Mouse (Mus musculus) left cerebral cortex, postnatal 36 days (tissue): ENCODE results near the gene Frat1. TPM values are rescaled to one million over a fixed set of nuclear protein-coding genes. Genes with fewer than 3 reads are reported as not detected.

Experiments
- DNase-seq, 2 experiments: peaks; one replicate each; pipeline ENCODE4 v3.0.0; 2021 to 2022; ENCODE audit warnings: low spot score in 2 of 2, mixed read lengths in 1 of 2
- intact Hi-C: fragments of 180-260 bp; cut with DNase I; formaldehyde crosslinking; loops from one replicate; pipeline ENCODE4 v1.15.1; 2025
- total RNA-seq, 2 experiments: library from RNA; stranded (reverse); gene quantifications; 2 replicates each; pipeline ENCODE4 v1.2.3; 2021

Frat1 gene
- 10 to 100 TPM; 15.5 to 17.6 TPM for total RNA-seq

- intact Hi-C loops: loop anchor here (2.0 kb wide), 1 partner anchor 17 kb away; no protein-coding TSS in a partner anchor
- DNase-seq: peak; percentile 92 to 93
These were observed at the start of gene Frat1 for GRCm38 (mm10) chr19:41829381-41830105. Gene Frat1, plus strand, starts transcription at chr19:41829970.

- intact Hi-C loops: no loop called here
These were observed 42.9 kb upstream of the Frat1 start for GRCm38 (mm10) chr19:41786896-41787295.

DNA sequence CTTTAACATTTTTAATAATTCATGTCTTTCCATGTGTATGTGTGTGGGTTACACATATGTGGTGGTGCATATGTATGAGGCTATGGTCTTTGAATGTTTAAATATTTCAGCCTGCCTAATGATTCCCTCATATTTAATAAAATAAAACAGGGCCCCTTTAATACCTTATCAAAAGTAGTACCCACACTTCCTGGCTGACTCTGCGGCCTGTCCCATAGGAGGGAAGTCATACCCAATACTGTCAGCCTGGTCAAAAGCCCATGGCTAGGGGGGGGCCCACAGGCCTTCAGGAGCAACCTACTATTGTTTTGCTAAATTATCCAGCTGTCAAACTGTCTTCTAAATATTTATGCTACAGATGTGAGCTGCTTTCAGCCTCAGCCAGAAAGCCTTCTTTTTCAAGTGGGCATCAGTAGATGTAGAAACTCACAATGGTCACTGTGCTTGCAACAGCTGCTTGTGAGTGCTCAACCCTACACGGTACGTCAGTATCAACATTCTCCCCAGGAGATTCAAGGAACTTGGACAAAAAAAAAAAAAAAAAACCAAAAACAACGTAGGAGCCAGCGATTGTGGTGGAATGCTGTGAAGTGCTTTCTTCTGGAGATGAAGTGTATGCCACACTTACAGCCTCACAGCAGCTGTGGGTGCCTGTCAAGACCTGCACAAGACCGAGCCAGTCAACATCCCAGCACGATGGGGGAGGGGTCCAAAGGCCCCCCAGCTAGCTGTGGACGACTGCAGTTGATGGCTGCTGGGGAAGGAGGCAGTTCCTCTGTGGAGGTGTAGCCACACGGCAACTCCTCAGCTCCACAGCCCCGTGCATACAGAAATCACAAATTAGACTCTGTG is 40.4 kb upstream of the Frat1 start:
- intact Hi-C loops: no loop called here
- no peak for DNase-seq

More at GRCm38 (mm10) chr19:41786896-41787295, 42.9 kb upstream of the Frat1 start:
- no peak for DNase-seq

DNA sequence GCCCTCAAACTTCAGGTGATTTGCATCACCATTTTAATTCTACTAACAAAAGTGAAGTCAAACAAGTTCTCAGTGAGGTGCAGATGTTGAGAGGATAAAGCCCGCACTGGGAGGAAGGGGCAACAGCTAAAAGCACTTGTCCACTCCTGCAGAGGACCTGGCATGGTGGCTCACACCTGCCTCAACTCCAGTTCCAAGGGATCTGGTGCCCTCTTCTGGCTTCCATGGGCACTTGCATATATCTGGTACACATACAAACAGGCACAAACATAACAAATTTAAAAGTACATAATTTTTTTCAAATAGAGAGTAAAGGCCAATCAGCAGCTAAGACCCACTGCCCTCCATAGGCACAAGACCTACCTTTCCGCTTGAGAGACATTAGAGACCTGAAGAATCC is 38.4 kb upstream of the Frat1 start:
- DNase-seq: no peak
- intact Hi-C loops: no loop called here

DNA sequence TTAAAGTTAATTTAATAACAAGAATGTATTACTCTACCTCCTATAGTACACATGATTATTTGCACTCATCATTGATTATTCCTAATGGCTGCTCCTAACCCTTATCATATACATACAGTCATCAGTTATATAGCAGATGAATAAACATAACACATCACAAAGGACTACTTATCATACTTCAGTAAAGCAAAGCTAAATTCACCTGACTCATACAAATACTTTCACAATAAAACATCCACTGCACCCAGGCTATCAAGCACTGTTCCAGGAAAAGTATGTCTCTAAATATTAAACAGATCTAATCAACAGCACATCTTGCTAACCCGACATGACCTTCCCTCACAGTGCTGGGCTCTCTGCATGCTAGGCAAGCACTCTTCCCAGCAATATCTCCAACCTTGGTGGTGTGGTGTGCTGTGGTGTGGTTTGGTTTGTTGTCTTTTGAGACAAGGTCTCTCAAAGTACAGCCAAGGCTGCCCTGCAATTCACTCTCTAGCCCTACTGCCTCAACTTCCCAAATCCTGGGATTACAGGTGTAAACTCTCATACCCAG is 36.8 kb upstream of the Frat1 start:
- intact Hi-C loops: no loop called here
- DNase-seq: no peak

- DNase-seq: no peak
- intact Hi-C loops: no loop called here
These were observed 35.8 kb upstream of the Frat1 start for GRCm38 (mm10) chr19:41794017-41794416.

DNA sequence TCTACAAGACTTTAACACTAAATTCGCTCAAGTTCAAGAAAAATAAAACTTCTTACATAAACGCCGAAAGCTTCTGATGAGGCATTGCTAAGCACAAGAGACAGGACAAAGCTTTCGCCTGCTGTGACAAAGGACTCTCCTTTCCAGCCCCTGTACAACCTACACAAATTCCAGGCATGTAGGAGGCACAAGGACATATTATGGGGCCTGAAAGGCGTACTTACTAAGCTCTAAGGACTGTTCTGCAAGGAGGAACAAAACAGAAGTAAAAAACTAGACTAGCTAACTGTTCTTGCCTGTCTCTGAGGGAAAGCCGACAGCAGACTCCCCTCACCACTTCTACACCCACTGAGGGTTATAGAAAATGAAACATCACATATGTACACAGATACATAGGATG is 34.9 kb upstream of the Frat1 start:
- intact Hi-C loops: no loop called here
- DNase-seq: no peak

- no peak for DNase-seq
- intact Hi-C loops: no loop called here
These were observed 33.5 kb upstream of the Frat1 start for GRCm38 (mm10) chr19:41796148-41796760.

GRCm38 (mm10) chr19:41796789-41797327 is 32.9 kb upstream of the Frat1 start:
- intact Hi-C loops: no loop called here
- no peak for DNase-seq

DNA sequence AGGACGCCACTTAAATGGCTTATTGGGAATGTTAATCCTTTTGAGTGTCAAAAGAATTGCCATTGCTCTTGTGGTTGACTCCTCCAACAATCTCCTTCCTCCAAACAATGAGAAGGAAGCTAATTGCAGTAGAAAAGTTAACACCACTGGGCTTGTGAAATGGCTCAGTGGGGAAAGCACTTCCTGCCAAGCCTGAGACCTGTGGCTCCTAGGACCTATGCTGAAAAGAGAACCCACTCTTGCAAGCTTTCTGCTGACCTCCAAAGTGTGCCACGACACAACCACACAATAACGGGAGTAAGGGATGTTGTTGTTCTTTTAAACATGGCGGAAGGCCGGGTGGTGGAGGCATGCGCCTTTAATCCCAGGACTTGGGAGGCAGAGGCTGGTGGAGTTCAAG is 32.2 kb upstream of the Frat1 start:
- DNase-seq: no peak
- intact Hi-C loops: no loop called here

- no peak for DNase-seq
- intact Hi-C loops: no loop called here
These were observed 29.3 kb upstream of the Frat1 start for GRCm38 (mm10) chr19:41800451-41800850.

DNA sequence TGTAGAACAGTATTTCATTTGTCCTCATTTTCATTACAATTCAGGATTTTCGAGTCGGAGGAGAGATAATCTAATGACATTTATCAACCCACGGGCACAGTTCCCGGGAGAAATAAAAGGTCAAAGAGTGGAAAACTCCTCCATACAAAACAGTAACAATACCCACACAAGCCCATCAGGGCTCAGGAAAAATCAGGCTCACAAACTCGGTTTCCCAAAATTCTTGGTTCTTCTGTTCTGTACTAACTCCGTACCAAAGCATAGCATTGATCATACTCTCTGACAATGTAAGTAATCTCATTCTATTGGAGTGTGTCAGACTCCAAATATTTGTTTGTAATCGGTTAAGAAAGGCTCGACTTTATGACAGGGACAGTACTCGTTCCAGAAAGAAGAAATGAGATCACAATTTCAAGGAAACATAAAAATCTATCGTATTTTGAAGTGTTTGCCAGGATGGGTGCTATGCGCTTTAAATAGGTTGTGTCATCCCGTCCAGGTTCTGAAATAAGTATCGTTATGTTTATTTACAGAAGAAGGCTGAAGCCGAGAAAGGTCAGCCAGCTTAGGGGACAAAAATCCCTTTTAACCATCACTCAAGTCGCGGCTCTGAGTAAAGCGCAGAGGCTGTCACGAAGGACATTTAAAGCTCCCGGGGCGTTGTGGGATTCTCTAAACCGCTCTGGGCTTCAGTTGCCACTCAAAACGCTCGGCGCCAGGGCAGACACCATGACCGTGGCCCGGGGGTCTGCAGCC is 28.6 kb upstream of the Frat1 start:
- no peak for DNase-seq
- intact Hi-C loops: no loop called here

DNA sequence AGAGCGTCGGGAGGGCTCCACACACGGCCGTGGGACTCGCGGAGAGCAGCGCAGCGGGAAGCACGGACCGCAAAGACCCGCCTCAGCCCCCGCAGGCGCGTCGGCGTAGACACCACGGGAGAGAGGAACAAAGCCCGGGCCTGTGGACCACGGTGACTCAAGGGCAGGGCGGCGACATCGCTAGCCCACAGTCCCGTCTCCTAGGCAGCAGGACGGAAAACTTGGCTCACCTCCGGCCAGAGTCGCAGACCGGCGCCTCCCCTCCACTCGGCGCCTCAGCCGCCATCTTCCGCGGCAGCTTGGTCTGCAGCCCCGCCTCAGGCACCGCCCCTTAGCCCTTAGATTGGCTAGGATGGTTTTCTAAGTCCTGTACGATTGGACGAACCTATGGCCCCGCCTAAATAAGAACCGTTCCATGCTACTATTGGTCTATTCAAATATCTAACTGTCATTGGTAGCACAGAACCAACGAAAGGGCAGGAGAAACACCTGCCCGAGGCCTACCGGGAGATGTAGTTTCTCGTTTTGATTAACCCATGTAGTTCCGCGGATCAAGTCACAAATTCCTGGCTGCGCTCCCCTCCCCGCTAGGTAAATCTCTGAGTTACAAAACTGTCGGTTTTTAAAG is 27.9 kb upstream of the Frat1 start, which contains the start of gene Arhgap19:
Gene Arhgap19 (minus strand): TSS at position 306 of the 628 bp plus-strand sequence.
- intact Hi-C loops: no loop called here
- peak; percentile 85 to 86 for DNase-seq

GRCm38 (mm10) chr19:41803322-41803721 is 26.4 kb upstream of the Frat1 start:
- DNase-seq: no peak
- intact Hi-C loops: no loop called here

DNA sequence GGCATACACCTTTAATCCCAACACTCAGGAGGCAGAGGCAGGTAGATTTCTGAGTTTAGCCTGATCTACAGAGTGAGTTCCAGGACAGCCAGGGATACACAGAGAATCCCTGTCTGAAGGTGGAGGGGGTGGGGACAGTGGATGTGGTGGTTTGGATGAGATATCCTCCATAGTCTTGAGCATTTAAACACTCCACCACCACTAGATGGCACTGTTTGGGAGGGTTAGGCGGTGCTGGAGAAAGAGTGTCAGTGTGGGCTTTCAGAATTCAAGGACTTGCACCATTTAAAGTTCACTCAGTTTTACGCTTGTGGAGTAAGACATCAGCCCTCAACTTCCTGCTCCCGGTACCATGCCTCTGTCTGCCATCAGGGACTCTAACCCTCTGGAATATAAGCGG is 23.9 kb upstream of the Frat1 start:
- no peak for DNase-seq
- intact Hi-C loops: no loop called here

GRCm38 (mm10) chr19:41807497-41807896 is 22.3 kb upstream of the Frat1 start:
- intact Hi-C loops: no loop called here
- no peak for DNase-seq

DNA sequence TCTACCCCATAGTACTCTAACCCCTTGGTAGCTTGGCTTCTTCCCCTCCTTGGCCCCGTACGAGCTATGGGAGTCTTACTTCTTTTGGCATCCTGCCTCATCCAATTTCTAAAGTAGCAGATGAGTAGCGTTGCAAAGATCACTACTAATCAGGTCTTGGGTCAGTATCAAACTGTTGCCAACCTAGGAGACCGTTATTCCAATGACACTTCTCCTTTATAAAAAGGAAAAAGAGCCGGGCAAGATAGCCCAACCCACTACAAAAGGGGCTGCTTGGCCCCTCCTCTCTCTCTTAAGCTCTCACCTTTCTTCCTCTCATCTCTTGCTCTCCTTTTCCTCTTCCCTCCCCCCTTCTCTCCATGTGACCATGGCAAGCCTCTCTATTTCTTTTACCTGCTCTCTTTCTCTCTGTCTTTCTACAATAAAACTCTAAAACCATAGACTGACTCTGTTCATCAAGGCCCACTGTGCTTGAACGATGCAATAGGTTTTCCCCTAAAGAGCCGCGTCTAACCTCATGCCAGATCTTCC is 21.6 kb upstream of the Frat1 start:
- DNase-seq: no peak
- intact Hi-C loops: no loop called here

DNA sequence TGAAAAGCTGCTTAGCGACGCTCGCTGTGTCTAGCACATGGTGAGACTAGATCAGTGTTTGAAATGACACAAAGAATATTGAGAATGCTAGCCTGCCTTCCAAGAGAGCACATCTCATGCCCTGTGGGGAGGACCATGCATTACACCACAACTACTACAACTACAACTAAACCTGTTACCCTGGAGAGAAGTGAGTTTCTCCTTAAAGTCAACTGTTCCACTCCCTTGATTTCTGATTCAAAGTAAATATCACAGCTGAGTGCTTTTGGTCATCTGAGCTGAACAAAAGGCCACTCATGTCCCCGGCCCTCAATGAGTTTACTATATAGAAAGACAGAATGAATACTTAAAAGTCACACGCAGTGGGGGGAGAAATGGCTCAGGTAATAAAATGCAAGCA is 19.7 kb upstream of the Frat1 start:
- intact Hi-C loops: no loop called here
- no peak for DNase-seq
